Mouse (Mus musculus): ENCODE measurements around the gene Cd47. TPM values are rescaled to one million over a fixed set of nuclear protein-coding genes. Genes with fewer than 3 reads are reported as not detected.

Cd47 gene
- total and polyA plus RNA-seq, 3 experiments: 102 to 277 (median 142) TPM

GRCm38 (mm10) chr16:49937218-49938165, 137.2 kb downstream of the Cd47 start:
- peak overlapping the region; percentile 10 to 42 (median 28) for H3K4me3 ChIP-seq (replicated peaks in 1 of 3; ENCODE audit: low read depth in 2 of 3, low read length in 2 of 3, poor library complexity in 1 of 3)
- dilution Hi-C loops (cut with MboI; ENCODE audit: extremely low pct_ligation_motif_present, extremely low pct_unique_long_range_greater_than_20kb, low sequenced_read_pairs): no loop called here
- peak overlapping the region; percentile 62 for H3K4me2 ChIP-seq (ENCODE audit: insufficient read depth, low read depth, poor library complexity, severe bottlenecking)
- TF ChIP-seq CHD1 (IDR thresholded peaks at IDR 0.05; ENCODE audit: low read depth, low read length) (peak; percentile 63; the same call in 1 of the 2 replicates), SMC3 (IDR thresholded peaks at IDR 0.05; ENCODE audit: low read depth, low read length) (peak; percentile 28; the same call in 1 of the 2 replicates), EP300 (IDR thresholded peaks at IDR 0.05; ENCODE audit: low read length) (peak; percentile 96), HCFC1 (IDR thresholded peaks at IDR 0.05; ENCODE audit: low read depth, low read length) (peak; percentile 22; the same call in 1 of the 2 replicates), BHLHE40 (IDR thresholded peaks at IDR 0.05; ENCODE audit: low read depth, low read length) (peak; percentile 63), TCF12 (IDR thresholded peaks at IDR 0.05; ENCODE audit: low read depth, low read length) (peak; percentile 91), CHD2 (IDR thresholded peaks at IDR 0.05; ENCODE audit: low read length) (peak; percentile 79; the same call in 1 of the 2 replicates), MXI1 (IDR thresholded peaks at IDR 0.05; ENCODE audit: low read depth, low read length) (peak; percentile 34; the same call in 1 of the 2 replicates), UBTF (IDR thresholded peaks at IDR 0.05; ENCODE audit: low read depth, low read length) (no peak), ETS1 (conservative IDR thresholded peaks at IDR 0.05; ENCODE audit: low read depth, low read length) (peak; percentile 96), CTCF (conservative IDR thresholded peaks at IDR 0.05 in 1 of 2, IDR thresholded peaks at IDR 0.05 in 1 of 2; ENCODE audit: low read depth in 2 of 2, low read length in 2 of 2) (no peak), RAD21 (IDR thresholded peaks at IDR 0.05; ENCODE audit: low read depth, low read length) (no peak; the same call in 1 of the 2 replicates), POLR2AphosphoS2 (IDR thresholded peaks at IDR 0.05; ENCODE audit: low read depth, low read length) (no peak; the same call in 1 of the 2 replicates), TBP (conservative IDR thresholded peaks at IDR 0.05; ENCODE audit: low read depth, low read length) (peak; percentile 80), NELFE (IDR thresholded peaks at IDR 0.05; ENCODE audit: low read depth, low read length) (peak; percentile 27; the same call in 1 of the 2 replicates), USF1 (IDR thresholded peaks at IDR 0.05; ENCODE audit: low read depth, low read length) (no peak), JUN (IDR thresholded peaks at IDR 0.05; ENCODE audit: insufficient read depth, low read depth, low read length) (peak; percentile 84), NRF1 (IDR thresholded peaks at IDR 0.05; ENCODE audit: low read depth, low read length) (0 out of 2 replicates have a peak, but pooled peaks have one; percentile 21), MAX (IDR thresholded peaks at IDR 0.05; ENCODE audit: low read length) (peak; percentile 55), MEF2A (IDR thresholded peaks at IDR 0.05; ENCODE audit: borderline replicate concordance, low read depth, low read length) (peak; percentile 80), KAT2A (IDR thresholded peaks at IDR 0.05; ENCODE audit: insufficient replicate concordance, low read length) (no peak), ZMIZ1 (IDR thresholded peaks at IDR 0.05; ENCODE audit: low read depth, low read length) (peak; percentile 64), MAFK (IDR thresholded peaks at IDR 0.05; ENCODE audit: insufficient replicate concordance, low read length) (peak; percentile 65; the same call in 1 of the 2 replicates), E2F4 (IDR thresholded peaks at IDR 0.05; ENCODE audit: insufficient replicate concordance, low read depth, low read length) (0 out of 2 replicates have a peak, but pooled peaks have one; percentile 29), POLR2A (IDR thresholded peaks at IDR 0.05; ENCODE audit: low read depth, low read length) (peak; percentile 36; the same call in 1 of the 2 replicates), ZNF384 (IDR thresholded peaks at IDR 0.05; ENCODE audit: low read depth, low read length) (peak; percentile 54; the same call in 1 of the 2 replicates), SIN3A (IDR thresholded peaks at IDR 0.05; ENCODE audit: low read length) (peak; percentile 87), IRF4 (IDR thresholded peaks at IDR 0.05; ENCODE audit: low read depth, low read length) (peak; percentile 94), GABPA (IDR thresholded peaks at IDR 0.05; ENCODE audit: insufficient replicate concordance, low read depth, low read length) (no peak), ZKSCAN1 (IDR thresholded peaks at IDR 0.05; ENCODE audit: borderline replicate concordance, low read depth, low read length) (no peak), PAX5 (IDR thresholded peaks at IDR 0.05; ENCODE audit: low read length) (no peak), MYC (IDR thresholded peaks at IDR 0.05; ENCODE audit: low read depth, low read length) (peak; percentile 78), USF2 (conservative IDR thresholded peaks at IDR 0.05; ENCODE audit: low read depth, low read length) (no peak), MAZ (IDR thresholded peaks at IDR 0.05; ENCODE audit: low read depth, low read length) (0 out of 2 replicates have a peak, but pooled peaks have one; percentile 73), ZC3H11A (IDR thresholded peaks at IDR 0.05; ENCODE audit: low read depth, low read length) (no peak), JUND (conservative IDR thresholded peaks at IDR 0.05; ENCODE audit: low read depth, low read length) (peak; percentile 90), RCOR1 (conservative IDR thresholded peaks at IDR 0.05; ENCODE audit: low read depth, low read length) (peak; percentile 94)

More at GRCm38 (mm10) chr16:49937218-49938165, 137.2 kb downstream of the Cd47 start:
- peak overlapping the region; percentile 100 for H3K27ac ChIP-seq (ENCODE audit: insufficient read depth, low read depth)
- peaks cover 5 to 24% of the 10 kb centered on the region in 2 experiments for H3K36me3 ChIP-seq (replicated peaks in 1 of 2; ENCODE audit: control insufficient read depth in 1 of 2, insufficient read depth in 1 of 2, low read length in 1 of 2)
- no peaks in the 10 kb centered on the region for H3K27me3 ChIP-seq (replicated peaks)
- peaks cover 31% of the 10 kb centered on the region for H3K79me2 ChIP-seq (replicated peaks; ENCODE audit: control insufficient read depth, extremely low read depth, insufficient read depth, poor library complexity, severe bottlenecking)
- peak; percentile 63 for DNase-seq (ENCODE audit: extremely low read depth)
- H3K9me3 ChIP-seq (replicated peaks; ENCODE audit: low read length): peaks cover 8% of the 10 kb centered on the region
- peaks cover 36 to 68% of the 10 kb centered on the region in 2 experiments for H3K4me1 ChIP-seq (ENCODE audit: control insufficient read depth in 1 of 2, insufficient read depth in 2 of 2)
- H3K9ac ChIP-seq (ENCODE audit: insufficient read depth, low read depth): peak overlapping the region; percentile 49
- in situ Hi-C loops (cut with MboI; ENCODE audit: low pct_ligation_motif_present, low pct_unique_long_range_greater_than_20kb, low sequenced_read_pairs): no loop called here
